Mouse (Mus musculus): ENCODE data around the gene Fbxl20.

DNA sequence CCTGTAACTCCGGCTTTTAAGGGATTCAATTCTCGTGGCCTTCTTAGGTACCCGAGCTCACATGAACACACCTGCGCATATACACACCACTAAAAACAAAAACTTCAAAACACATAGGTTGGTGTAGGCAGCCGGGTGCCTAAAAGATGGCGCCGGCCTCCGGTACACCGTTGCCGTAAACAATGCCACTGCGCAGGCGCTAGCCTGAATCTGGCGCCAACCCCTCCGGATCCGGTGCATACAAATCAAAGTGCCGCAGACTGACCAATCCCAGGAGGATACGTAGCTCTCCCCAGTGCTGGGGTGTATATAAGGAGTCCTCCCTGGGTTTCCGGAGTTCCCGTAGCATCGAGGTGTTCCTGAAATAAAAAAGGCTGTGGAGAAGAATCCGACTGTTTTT, 82.9 kb downstream of the Fbxl20 start:
- TF ChIP-seq TAL1 (IDR thresholded peaks at IDR 0.05; ENCODE audit: low read length), result no peak
- TF ChIP-seq GATA1 (IDR thresholded peaks at IDR 0.05; ENCODE audit: low read length), result no peak

All from erythroblast, embryonic 14.5 days (primary cell).